Mouse (Mus musculus) neutrophil, adult 83 days (primary cell): ENCODE results near the gene Kdelr3. TPM values are rescaled to one million over a fixed set of nuclear protein-coding genes. Genes with fewer than 3 reads are reported as not detected.

Experiments
- total RNA-seq, 2 experiments: library from RNA; stranded (reverse); gene quantifications; one replicate each; pipeline ENCODE4 v1.2.4; 2023

The Kdelr3 gene
- total RNA-seq, result under 1 TPM in 1 of 2 experiments, not detected in 1; 0.72 TPM

DNA sequence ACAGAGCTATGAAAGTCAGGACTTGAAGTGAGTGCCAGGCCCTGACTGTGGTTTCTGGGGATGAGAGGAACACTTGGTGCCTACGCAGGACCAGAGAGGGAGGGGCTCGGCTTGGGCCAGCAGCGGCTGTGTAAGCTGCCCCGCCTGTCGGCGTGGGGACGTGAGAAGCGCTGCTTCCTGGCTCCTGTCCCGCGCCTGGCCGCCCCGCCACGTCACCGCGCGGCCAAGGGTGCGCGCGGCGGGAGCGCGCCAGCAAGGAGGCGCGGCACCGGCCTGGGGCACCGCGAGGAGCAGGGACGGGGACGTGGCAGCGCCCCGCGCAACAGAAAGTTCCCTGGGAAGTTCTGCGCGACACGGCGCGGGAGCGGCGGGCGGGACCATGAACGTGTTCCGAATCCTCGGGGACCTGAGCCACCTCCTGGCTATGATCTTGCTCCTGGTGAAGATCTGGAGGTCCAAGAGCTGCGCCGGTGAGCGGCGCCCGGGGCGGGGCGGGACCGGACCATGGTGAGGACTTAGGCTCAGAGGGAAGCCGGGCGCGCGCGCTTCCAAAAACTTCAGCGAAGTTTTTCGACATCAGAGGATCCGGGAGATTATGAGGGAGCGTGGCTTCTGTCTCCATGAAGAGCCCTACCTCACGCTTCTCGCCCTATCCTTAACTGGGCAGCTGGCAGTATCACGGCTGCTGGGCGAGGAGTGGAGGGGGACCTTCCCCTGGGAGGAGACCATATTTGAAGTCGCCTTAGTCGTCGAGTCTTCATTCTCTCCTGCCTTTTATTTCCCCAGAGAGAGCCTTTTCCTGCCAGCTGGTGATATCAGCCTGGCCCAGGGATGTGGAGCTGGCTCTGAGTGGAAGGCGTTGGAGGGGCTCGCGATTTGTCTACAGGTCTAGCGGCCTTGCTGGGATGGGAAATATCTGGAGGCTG lies at the start of gene Kdelr3:
Gene Kdelr3 (plus strand): TSS at position 241 of the 926 bp plus-strand sequence.

DNA sequence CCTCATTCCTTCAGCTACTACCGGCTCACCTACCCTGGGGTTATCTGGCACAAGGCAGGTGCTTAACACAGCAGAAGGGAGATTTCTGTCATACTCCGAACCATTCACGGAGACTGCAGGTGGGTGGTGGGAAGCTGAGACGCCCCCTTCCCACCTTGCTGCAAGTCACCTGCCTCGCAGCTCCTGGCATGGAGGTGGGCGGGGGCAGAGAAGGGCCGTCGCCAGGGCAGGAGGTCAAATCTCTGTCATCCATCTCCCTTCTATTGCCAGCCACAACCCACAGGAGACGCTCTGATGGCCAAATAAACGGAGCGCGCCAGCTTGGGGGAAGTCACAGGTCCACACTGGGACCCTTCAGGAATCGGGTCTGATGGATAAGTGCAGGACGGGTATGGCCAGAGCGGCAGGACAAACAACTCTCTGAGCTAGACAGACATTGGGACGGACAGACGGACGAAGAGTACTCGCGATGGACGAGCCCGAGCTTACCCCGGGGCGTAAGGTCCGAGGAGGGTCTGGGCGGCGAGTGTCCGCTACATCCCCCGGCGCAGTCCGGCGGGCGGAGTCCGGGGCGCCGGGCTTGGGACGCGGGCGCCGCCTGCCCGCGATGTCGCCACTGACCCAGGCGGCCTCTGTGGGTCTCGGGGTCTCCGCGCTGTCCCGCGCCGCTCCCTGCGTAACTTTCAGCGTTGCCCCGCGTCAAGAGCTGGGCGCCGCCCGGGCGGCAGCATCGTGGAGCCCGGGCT lies 11.3 kb upstream of the Kdelr3 start, which contains the start of gene Kcnj4:
Gene Kcnj4 (minus strand): TSS at position 535 of the 746 bp plus-strand sequence.

DNA sequence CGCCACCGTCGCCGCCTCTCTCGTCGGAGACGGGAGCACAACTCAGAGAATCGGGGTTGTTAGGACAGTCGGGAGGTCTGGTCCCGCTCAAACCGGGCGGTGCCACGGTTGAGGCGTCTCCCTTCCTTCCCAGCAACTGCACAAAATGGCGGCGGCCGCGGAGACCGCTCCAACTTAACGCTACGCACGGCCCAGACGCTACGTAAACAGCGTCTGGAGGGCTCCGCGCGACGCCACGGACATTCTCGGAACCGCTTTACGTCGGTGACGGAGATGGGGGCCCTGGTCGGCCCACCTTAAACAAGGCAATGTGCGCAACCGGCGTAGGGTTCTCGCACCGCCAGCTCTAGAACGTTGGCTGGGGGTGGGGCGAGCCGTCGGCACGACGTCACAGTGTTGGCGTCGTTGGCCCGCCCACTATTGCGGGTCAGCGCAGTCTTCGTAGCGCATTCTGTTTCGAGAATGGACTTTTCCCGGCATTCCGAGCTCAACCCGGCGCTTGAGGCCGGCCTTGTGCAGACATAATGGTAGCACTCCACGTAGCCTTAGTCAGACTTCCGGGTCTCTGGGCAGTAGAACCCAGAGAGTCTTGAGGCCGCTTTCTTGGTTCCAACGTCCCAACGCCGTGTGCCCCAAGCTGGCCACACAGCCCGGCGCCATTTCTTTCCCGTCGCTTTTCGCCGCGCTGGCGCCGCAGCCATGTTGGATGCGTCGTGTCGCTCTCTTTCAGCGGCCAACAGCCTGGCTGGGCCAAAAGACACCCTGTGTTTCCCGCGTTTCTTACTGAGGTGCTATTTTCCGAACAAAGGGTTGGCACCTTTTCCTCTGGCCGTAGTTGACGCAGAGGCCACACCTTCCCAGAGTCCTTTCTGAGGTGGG lies 30.4 kb downstream of the Kdelr3 start, which contains the start of gene Ddx17:
Gene Ddx17 (minus strand): TSS at position 332 of the 879 bp plus-strand sequence.

Other genes with a start within 250 kb of the Kdelr3 start
- under 1 TPM in 1 of 2 experiments, not detected in 1; 0.81 TPM for gene Baiap2l2, start 230.9 kb upstream of the Kdelr3 start, total RNA-seq
- 1 to 10 TPM; 4.3 to 6.6 TPM for gene Pla2g6, start 188.0 kb upstream of the Kdelr3 start, total RNA-seq
- gene Maff, start 169.8 kb upstream of the Kdelr3 start, total RNA-seq, result 10 to 100 TPM; 15.4 to 16.2 TPM
- 10 to 100 TPM; 57.6 to 66.4 TPM for gene Tmem184b, start 112.8 kb upstream of the Kdelr3 start, total RNA-seq
- 10 to 100 TPM; 69.8 to 90.0 TPM for gene Csnk1e, start 60.8 kb upstream of the Kdelr3 start, total RNA-seq
- not detected for gene Kcnj4, start 11.2 kb upstream of the Kdelr3 start, total RNA-seq
- 100 to 1,000 TPM; 166 to 169 TPM for gene Ddx17, start 30.3 kb downstream of the Kdelr3 start, total RNA-seq
- gene Dmc1, start 88.7 kb downstream of the Kdelr3 start, total RNA-seq, result 1 to 10 TPM; 2.0 to 2.7 TPM
- gene Fam227a, start 142.5 kb downstream of the Kdelr3 start, total RNA-seq, result 1 to 10 TPM; 2.1 to 4.1 TPM
- gene Cby1, start 142.8 kb downstream of the Kdelr3 start, total RNA-seq, result 10 to 100 TPM; 23.4 to 26.9 TPM
- gene Tomm22, start 154.4 kb downstream of the Kdelr3 start, total RNA-seq, result 10 to 100 TPM; 91.1 to 98.5 TPM
- 10 to 100 TPM; 21.3 to 22.0 TPM for gene Josd1, start 171.5 kb downstream of the Kdelr3 start, total RNA-seq
- gene Gtpbp1, start 174.4 kb downstream of the Kdelr3 start, total RNA-seq, result 10 to 100 TPM; 86.6 to 97.8 TPM
- gene Sun2, start 226.1 kb downstream of the Kdelr3 start, total RNA-seq, result 100 to 1,000 TPM; 537 to 557 TPM